Mouse (Mus musculus) testis, postnatal 10 days (tissue): ENCODE measurements around the gene Samd5.

Experiments used
- DNase-seq: peaks from one replicate; pipeline ENCODE4 v3.0.0; 2021; ENCODE audit warnings: low spot score

Samd5 gene

DNA sequence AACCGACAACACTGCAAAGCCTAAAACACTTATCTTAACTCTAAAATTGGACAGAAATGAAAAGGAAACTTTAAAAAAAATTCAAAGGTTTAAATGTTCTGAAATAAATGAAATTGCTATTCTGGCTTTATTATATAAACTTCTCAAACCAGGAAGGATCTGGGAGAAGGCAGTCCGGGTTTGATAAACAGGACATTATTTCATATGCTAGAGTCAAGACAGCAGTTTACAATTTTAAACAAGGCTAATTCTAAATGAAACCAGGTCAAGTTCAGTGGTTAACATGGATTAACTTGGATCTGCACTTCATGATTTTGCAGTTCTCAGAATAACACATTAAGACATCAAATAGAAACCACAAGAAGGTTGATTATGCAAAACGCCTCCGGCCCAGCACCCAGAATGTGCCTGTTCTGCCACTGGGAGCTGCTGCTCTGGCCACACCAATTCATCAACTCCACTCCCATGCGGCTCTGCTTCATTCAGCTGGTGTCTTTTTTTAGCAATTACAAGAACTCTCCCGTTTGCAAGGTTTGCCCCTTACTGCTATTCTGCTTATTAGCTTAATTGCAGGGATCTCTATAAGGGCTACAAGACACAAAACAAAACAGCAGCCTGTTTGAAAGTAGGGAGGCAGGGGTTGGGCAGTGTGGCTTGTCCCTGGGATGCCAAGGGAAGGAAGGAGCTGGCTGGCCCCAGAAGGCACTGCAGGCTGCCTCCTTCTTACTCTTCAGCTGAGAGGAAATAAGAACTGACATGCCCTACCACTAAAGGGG is 24.8 kb downstream of the Samd5 start:
- DNase-seq, result no peak

DNA sequence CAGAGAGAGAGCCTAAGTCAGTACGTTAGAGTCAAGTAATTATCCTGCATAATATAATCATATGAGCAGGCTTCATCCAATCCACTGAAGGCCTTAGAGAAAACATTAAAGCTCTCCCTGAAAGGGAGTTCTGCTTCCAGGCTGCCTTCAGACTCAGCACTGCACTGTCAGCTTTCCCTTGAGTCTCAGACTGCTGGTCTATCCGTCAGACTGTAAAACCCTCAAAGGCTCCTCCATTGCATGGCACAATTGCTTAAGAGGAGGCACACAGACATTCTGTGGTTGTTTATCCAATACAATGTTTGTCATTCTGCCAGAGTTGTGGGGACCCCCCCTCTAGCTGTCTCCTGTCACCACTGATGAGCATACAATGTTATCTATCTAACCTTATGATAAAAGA is 26.5 kb downstream of the Samd5 start:
- no peak for DNase-seq

DNA sequence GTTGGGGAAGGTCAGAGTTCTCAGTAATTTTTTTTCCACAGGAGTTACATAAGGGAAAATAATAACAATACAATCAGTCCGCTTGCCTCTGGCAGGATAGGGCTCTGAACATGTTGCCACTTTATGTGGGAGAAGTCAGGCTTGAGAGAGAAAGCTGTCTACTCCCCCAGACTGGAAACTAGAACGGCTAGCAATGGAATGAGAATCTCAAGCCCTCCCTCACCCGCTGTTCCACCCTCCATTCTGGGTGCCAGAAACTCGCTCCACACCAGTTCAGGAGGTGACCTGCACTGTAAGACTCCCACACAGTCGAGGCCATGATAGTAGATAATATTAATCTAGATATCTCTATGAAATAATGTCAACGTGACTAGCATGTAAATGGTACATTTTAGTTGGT is 27.3 kb downstream of the Samd5 start:
- DNase-seq, result no peak

DNA sequence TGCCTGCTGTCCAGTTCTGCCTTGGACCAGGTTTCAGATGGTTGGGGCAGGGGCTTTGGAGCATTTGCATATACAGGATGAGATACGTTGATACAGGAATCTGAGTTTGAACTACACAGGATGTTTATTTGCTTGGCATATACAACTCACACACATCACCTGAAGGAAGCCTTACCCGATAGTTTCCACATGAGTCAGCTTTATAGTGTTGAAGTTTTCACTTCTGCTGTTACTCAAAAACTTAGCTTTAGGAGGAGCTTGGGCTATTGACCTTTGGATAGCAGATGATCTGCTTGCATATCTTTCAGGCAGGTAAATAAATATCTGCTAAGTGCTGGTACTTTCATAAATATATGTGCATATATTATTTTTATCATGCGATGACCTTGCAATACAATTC is 28.6 kb downstream of the Samd5 start:
- no peak for DNase-seq

DNA sequence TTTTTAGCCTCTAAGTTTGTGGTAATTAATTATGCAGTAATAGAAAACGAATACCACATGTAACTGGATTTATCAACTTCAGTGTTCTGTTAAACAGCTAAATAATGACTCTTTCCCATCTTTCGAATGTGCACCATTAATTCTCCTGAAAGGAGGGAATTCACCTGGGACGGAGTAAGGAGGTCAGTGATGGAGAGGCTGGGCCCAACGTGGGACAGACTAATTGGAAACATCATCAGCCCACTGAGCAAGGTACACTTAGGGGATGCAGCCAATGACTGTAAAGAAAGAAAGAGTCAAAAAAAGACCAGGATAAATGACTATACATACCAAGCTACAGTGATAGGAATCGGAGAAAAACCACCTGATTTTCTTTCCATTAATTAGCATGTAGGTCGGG is 31.5 kb downstream of the Samd5 start:
- DNase-seq, result no peak

DNA sequence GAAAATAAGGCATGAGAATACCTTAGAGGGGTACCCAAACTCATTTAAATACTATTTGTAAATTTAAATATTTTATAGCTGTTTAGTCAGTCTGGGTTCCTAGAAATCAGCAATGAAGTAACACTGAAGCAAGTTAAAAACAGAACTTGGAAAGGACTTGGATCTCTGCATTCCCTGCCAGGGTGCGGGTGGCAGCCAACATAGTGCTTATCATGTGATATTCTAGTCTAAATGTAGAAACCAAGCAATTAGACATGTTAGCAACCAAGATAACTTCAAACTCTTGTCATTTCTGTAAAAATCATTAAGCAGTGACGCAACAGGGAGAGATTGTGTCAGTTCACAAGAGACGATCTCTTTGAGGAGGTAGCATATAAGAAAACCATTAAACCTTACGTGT is 32.9 kb downstream of the Samd5 start:
- DNase-seq, result no peak

DNA sequence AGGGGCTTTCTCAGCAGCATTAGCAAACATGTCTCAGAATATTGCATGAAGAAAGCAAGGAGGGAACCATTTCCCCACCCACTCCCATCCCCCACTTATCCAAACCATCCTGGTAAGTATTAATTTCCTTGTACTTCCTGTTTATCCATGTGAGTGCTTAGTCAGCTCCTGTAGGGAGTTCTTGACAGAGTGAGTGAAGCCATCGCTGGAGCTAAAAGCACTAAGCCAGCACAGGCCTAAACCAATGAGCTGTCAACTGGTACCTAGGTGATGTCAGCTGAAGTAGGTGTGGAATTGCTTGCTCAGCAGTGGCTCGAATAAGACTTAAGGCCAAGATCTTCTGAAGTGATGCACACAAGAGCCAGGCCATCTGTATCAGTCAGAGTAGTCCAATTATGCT is 34.3 kb downstream of the Samd5 start:
- no peak for DNase-seq

DNA sequence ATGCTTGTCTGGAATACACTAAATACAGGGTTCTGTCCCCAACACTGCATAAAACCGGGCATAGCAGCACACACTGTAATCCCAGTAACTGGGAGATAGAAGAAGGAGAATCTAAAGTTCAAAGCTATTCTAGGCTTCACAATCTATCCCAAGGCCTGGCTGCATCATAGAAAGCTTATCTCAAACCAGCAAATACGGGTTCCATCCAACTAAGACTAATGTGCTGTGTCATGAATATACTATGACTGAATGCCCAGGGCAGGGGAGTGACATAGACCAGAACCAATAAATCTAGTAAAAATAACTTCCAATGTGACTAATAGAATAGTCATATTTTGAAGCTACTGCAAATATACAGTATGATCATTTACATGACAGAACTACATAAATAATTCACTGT is 35.0 kb downstream of the Samd5 start:
- DNase-seq, result no peak

DNA sequence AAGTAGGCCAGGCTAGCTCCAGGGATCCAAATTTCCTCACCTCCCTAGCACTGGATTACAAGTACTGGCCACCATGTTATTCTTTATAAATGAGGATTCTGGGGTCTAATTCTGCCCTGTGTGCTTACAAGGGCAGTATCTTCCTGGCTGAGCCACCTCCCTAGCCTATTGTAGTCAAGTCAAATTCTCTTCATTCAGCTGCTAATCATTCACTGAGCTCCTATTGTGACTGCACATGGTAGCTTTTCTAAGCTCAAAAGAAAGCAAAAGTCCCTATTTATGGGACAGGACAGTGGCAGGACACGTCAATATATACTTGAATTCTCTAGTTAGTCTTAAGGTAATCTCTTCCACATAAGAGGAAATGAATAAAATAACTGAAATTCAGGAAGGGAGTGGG is 49.7 kb downstream of the Samd5 start:
- no peak for DNase-seq

DNA sequence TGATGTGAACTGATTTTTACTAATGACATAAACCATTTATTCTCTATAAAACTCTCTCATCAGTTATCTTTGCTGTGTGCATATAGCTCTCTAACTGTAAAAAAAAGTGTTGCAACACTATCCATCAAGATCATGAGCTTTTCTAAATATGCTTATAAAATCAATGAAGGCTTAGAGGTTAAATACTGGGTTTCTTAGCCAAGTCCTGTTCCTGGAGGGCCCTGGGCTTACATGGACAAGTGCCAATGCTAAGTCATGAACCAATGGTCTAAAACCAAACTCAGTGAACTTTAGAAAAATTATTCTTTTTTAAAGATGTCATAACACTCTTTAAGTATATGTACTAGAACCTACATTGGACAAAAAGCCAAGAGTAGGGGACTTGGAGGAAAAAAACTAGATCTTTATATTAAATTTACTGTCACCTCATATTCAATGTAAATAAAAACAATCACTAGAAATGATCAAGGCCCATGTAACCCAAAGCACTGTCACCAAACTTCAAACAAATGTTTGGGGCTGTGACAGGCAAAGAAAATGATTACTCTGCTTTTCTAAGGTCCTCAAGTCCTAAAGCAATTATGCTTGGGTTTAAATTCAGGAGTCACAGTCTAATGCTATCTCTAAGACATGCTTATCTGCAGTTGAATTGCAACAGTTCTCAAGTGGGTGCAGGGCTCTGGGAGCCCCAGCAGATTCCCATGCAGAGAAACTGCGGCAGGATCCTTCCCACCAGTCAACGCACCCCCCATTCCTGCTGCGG is 52.9 kb downstream of the Samd5 start:
- DNase-seq, result no peak

DNA sequence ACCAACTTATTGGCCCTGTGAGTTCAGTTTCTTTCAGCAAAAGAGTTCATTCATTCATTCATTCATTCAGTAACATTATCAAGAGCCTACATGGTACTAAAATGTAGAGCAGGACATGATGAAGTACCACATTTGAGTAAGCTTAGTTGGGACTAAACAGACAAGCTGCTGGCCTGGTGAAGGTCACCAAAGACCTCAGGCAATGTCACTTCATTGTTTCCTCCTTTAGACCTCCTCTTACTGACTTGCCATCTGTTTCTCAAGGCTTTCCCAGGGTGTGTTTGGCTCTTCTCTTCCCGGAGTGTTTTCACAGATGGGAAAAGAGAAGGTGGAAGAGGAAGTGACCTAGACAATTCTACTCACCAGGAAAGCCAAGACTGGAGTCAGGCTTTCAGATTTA is 54.0 kb downstream of the Samd5 start:
- no peak for DNase-seq

DNA sequence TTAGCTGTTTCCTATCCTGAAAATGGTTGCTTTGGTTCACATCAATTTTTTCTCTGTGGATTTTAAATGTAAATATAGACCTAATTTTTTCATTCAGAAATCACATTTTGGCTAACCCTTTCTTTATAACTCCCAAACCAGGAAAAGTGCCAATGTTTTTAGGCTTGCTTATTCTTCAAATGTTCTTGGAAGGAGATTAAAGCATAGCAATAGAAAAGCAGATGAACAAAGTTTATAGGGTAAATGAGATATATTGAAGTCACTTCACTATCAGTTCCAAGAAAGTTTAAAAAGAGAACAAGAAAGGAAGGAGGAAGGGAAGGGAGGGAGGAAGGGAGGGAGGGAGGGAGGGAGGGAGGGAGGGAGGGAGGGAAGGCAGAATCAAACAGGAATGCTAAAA is 60.0 kb downstream of the Samd5 start:
- no peak for DNase-seq

DNA sequence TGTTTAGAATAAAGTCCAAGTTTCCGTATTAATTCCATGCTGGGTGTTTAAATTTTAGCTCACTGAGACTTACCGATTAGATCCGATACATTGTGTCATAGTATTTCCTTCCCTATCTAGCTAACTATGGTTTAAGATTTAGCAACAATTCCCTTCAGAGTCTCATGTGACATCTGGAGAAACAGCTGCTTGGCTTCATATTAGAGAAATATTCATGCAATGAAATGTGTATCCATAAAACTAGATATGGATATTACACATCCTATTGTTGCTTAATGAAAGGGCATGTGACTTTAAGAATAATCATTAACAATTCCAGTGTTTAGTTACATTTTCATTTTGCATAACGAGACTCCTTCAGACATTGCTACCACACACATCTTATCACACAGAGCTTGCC is 66.2 kb downstream of the Samd5 start:
- DNase-seq, result no peak

DNA sequence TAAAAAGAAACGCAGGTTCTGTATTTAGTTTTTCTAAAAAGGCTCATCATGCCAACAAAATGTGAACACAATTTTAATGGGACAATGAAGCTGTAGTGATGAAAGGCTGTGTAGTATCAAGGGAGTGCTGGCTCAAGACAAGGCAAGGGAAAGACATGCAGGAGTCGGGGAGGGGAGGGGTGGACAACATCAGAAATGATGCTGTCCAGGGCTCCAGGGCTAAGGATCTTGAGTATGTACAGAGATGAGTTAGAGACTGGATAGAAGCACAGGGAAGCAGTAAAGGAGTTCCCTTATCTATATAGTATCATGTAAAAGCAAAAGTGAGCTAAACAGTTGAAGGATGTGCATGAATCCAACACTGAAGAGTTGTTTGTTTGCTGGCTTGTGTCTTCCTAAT is 67.9 kb downstream of the Samd5 start:
- DNase-seq, result no peak

DNA sequence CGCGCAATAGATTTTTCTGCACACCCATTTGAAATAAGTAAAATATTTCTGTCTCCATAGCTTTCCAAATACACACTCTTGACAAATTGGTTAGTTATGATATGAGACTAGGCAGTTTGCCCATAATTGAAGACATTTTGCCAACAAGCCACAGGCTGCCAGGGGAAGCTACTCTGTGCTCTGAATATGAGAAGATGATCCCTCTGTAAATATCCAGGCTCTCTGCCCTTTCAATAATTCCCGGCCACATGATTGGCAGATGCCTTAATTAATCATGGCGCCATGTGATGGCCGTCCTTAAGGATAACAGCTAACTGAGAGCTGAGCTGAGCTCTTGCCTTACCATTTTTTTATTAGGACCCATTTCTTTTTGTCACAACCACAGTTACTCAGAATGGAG is 69.4 kb downstream of the Samd5 start:
- DNase-seq, result no peak

DNA sequence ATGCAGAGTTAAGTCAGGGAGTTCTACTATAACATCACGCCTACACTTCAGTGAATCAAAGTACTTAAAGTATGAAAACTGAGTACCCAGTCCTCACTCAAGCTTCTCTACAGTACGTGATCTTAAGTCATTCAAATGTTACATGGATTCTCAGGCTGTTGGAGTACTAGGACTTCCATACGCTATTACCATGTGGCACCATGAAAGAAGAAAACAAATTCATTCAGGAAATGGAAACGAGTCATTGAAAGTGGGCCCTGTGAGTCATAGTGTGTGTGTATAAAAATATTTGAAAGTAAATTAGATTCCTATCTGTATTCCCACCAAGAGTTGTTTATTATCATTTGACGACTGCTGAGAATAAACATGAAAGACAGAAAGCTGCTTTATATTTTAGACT is 71.7 kb downstream of the Samd5 start:
- no peak for DNase-seq

DNA sequence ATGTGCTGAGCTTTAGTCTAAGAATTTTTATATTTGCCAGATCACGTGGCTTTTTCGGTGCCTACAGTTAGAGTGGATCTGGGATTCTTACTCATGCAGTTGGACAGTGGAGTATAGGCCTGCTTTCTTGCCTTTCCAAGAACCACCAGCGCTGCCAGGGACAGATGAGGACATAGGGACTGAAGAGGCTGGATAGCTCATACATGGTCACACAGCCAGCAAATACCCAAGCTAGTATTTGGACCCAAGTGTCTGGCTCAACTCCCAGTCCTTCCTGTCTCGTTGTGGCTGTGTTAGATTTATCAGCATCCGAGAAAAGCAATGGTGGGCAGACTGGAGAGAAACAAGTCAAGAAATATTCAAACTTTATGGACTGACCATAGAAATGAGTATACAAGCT is 72.2 kb downstream of the Samd5 start:
- DNase-seq, result no peak

DNA sequence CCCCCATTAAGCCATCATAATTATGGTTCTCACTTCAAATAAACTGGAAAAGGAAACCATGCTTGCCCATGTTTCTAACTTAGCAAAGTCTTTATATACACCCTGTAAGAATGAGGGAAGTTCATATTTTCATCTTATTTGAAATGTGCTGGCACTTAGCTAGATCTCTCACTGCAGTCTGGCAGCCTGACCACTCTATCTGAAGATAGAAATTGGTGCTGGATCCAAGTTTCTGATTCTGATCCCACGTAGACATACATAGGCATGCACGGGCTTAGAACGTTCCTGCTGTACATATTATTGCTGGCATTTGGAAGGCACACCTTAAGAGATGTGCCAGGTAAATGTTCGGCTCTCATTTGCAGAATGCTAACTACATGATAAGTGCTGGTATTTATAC is 72.6 kb downstream of the Samd5 start:
- no peak for DNase-seq

DNA sequence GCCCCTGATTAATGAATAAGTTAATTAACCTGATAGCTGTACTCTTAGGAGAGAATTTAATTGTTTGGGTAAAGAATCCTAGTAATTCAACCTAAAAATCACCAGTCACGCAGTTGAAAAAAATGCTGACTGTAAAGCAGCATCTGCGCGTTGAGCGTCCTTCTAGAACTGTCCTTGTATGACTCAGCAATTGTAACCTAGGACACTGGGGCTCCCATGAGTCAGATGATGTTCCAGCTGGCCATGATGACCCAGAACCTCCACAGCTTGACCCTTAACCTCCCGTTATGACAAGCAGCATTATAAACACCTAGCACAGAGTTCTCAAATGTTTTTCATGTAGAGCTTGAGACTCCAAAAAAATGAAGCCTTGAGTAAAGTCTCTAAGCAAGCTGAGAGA is 78.8 kb downstream of the Samd5 start:
- DNase-seq, result no peak

DNA sequence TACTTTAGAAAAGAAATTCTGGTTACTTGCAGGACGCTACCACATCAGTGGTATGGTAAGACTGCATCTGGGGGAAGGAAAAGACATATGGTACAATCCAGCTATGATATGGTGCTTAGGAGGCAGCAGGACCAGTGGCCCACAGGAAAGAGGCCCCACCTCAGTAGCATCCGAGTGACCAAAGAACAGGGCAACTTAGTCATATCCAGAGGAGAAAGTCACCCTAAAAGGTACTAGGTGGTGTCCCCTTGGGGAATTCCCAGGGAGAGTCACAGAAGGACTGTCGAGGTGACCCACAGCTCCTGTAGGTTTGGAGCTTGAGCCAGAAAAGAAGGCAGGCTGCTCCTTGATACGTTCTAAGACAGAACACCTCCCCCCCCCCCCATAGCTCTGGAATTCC is 80.3 kb downstream of the Samd5 start:
- no peak for DNase-seq

DNA sequence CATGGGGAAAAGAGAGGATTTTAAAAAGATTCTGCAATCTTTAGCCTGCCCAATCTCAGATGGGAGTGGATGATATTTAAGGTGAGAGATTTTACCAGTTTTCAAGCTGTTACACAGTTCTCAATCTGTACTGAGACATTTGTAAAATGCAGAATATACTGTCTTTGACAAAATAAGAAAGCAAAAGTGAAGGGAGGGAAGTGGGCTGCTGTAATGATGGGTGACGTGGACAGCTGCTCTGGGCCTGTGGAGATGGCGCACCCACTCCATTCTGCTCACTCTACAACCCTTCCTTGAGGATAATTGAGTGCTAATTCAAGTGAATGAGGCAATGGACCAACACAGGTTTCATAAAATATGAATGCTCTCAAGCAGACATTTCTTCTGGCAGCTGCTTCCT is 84.4 kb downstream of the Samd5 start:
- DNase-seq, result no peak

DNA sequence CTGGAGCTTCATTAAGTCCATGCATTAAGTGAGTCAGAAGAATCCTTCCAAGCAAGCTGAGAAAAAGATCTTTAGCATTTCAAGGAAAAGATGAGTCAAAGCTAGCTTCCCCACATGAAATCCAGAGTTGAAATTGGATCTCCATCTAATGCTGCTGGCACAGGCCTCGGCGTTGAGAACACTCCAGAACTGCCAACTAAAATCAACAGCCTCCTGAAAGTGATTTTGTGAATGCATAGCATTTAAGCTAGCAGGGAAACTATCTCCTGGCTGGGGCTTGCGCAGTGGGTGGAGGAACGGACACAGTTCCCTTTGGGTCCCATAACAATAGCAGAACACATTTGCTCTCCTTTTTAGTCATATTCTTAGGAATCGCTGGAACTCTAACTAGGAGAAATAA is 88.7 kb downstream of the Samd5 start:
- no peak for DNase-seq

DNA sequence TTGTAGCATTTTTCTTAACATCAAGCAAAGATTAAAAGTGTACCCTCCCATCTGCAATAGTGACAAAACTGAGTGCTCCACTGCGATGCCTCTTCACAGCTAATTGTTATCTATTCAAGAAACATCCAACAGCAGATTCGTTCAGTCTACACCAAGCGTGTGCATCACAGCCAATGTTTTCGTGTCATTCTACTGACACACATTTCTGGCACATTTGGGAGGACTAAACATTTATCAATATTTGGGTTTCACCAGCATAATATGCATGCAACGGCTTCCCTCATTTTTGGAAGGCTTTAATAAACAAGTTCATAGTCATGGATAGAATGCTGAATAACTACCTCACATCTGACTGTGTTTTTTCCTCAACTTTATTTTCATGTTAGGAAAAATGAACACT is 95.6 kb downstream of the Samd5 start:
- DNase-seq, result no peak

DNA sequence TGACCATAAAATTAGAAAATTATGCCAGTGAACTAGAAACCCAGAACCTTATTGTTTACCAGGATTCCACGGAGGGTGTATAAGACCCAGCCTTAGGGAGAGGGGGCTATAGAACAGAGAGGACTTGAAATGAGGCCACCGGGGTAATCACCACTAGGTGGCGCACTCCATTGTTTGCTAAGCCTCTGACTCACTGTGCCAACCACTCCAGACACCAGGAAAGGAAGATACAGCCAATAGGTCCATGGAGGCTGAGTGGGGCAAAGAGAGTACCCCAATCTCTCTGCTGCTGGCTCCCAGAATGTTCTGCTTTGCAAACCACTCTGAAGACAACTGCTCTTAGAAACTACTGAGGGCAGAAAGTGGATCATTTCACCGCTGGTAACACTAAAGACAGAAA is 99.4 kb downstream of the Samd5 start:
- peak; percentile 85 for DNase-seq
